Mouse (Mus musculus) kidney, embryonic 16.5 days (tissue): ENCODE measurements at regions not wholly inside any gene's neighbourhood (a gene's known extent, or its start where the extent isn't known, plus 50 kb on each side); places are given as distances from the start of the nearest gene placed in this dataset.

Experiments used
- ATAC-seq: fragments of 200-750 bp; cut with Nextera tagmentation; 2 replicates; pipeline ENCODE4 v1.8.0; 2017; ENCODE audit warnings: moderate TSS enrichment; ENCODE audit not compliant: low FRiP score, low TSS enrichment
- H3K27ac ChIP-seq: fragments of 300-500 bp; sonication (generic); 2 replicates; pipeline ENCODE4 v1.5.1; 2014; ENCODE audit warnings: low read length
- H3K27me3 ChIP-seq: fragments of 300-500 bp; sonication (generic); 2 replicates; pipeline ENCODE4 v1.6.1; 2014; ENCODE audit warnings: low read length, control low read depth, mixed read lengths; ENCODE audit not compliant: insufficient read depth
- H3K36me3 ChIP-seq: fragments of 300-500 bp; sonication (generic); 2 replicates; pipeline ENCODE4 v1.6.1; 2014; ENCODE audit warnings: low read length, control low read depth, mixed read lengths; ENCODE audit not compliant: insufficient read depth
- H3K4me1 ChIP-seq: fragments of 300-500 bp; sonication (generic); 2 replicates; pipeline ENCODE4 v1.6.1; 2014; ENCODE audit warnings: low read length, control low read depth, mixed read lengths; ENCODE audit not compliant: insufficient read depth
- H3K4me2 ChIP-seq: fragments of 300-500 bp; sonication (generic); replicated peaks from 2 replicates; pipeline ENCODE4 v1.6.1; 2014; ENCODE audit warnings: low read depth, low read length
- H3K4me3 ChIP-seq: fragments of 300-500 bp; sonication (generic); 2 replicates; pipeline ENCODE4 v1.5.1; 2014; ENCODE audit warnings: mild to moderate bottlenecking, low read length
- H3K9ac ChIP-seq: fragments of 300-500 bp; sonication (generic); replicated peaks from 2 replicates; pipeline ENCODE4 v1.6.1; 2014; ENCODE audit warnings: low read length
- H3K9me3 ChIP-seq: fragments of 300-500 bp; sonication (generic); 2 replicates; pipeline ENCODE4 v1.6.1; 2016; ENCODE audit warnings: low read length, control low read depth
- whole genome bisulfite sequencing: fragments of 180-500 bp; shearing (Covaris S2); extraction: QIAGEN DNeasy Blood & Tissue Kit; methylation state at CpG from one replicate; pipeline ENCODE4 v1.1.7; 2014; 5-methylcytosine and 5-hydroxymethylcytosine counted together

- Histone ChIP-seq H3K36me3 (no peaks in the 10 kb centered on the region), H3K27ac (no peak overlapping the region), H3K4me3 (no peak overlapping the region), H3K9me3 (no peaks in the 10 kb centered on the region), H3K4me1 (no peaks in the 10 kb centered on the region), H3K27me3 (no peaks in the 10 kb centered on the region), H3K9ac (no peak overlapping the region), H3K4me2 (no peak overlapping the region)
- WGBS, result 92% methylated on average over 4 of the region's 4 CpGs
- no peak for ATAC-seq
These were observed 128.1 kb downstream of the Slc38a4 start for GRCm38 (mm10) chr15:96927674-96928073.

GRCm38 (mm10) chr15:96926660-96927059 is 129.1 kb downstream of the Slc38a4 start:
- no peak overlapping the region for H3K4me3 ChIP-seq

DNA sequence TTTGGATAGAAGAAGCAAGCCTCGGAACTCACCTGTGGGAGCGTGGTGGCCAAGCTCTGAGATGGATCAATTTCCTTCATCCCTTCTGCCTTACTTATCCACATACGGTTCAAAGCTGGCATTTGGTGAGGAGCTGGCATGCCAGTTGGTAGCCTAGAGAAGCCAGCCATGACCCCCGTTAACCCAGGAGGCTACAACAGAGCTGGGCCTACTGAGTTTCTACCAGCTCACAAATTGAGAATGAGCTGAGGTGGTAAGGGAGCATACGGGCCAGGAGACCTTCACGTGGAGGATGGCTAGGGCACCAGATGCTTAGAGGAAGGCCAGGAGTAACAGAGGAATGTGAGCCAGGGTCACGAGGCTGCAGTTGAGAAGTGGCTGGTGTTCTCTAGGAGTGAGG is 139.2 kb downstream of the Slc38a4 start:
- Histone ChIP-seq H3K27me3 (no peaks in the 10 kb centered on the region), H3K27ac (no peak overlapping the region), H3K9ac (no peak overlapping the region), H3K4me2 (no peak overlapping the region), H3K4me1 (no peaks in the 10 kb centered on the region), H3K36me3 (no peaks in the 10 kb centered on the region), H3K9me3 (no peaks in the 10 kb centered on the region), H3K4me3 (no peak overlapping the region)
- WGBS, result 88% methylated on average over 7 of the region's 7 CpGs
- ATAC-seq, result no peak

More at GRCm38 (mm10) chr15:96926660-96927059, 129.1 kb downstream of the Slc38a4 start:
- no peak for ATAC-seq
- Histone ChIP-seq H3K27me3 (no peaks in the 10 kb centered on the region), H3K36me3 (no peaks in the 10 kb centered on the region), H3K4me1 (no peaks in the 10 kb centered on the region), H3K9ac (no peak overlapping the region), H3K9me3 (no peaks in the 10 kb centered on the region), H3K27ac (no peak overlapping the region), H3K4me2 (no peak overlapping the region)
- WGBS, result 34% methylated on average over 1 of the region's 1 CpGs

DNA sequence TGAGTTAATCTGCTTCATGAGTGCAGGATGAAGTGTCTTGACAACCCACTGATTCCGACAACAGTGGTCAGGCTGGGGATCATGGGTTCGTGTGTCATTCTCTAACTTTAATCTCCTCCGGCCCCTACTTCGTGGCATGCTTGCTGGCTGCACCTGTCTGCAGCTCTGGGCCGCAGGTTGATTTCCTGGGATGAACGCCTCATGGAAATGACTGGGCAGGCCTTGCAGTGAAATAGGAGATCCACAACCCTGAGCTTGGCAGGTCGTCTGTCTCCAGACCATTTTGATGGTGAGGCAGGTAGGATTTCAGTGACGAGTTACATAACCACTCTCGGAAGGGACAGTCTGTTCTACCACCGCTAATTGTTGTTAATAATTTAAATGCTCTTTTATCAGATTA is 140.2 kb downstream of the Slc38a4 start:
- H3K4me3 ChIP-seq, result no peak overlapping the region
- ATAC-seq, result no peak
- no peak overlapping the region for H3K4me2 ChIP-seq
- no peaks in the 10 kb centered on the region for H3K36me3 ChIP-seq
- H3K9ac ChIP-seq, result no peak overlapping the region
- no peaks in the 10 kb centered on the region for H3K27me3 ChIP-seq
- H3K27ac ChIP-seq, result no peak overlapping the region
- no peaks in the 10 kb centered on the region for H3K4me1 ChIP-seq
- WGBS, result 55% methylated on average over 10 of the region's 10 CpGs
- no peaks in the 10 kb centered on the region for H3K9me3 ChIP-seq

- H3K36me3 ChIP-seq, result no peaks in the 10 kb centered on the region
- no peaks in the 10 kb centered on the region for H3K27me3 ChIP-seq
- H3K4me3 ChIP-seq, result no peak overlapping the region
- no peak overlapping the region for H3K9ac ChIP-seq
- H3K4me2 ChIP-seq, result no peak overlapping the region
- no peak for ATAC-seq
- no peak overlapping the region for H3K27ac ChIP-seq
- H3K9me3 ChIP-seq, result no peaks in the 10 kb centered on the region
- no peaks in the 10 kb centered on the region for H3K4me1 ChIP-seq
- 93% methylated on average over 6 of the region's 6 CpGs for WGBS
These were observed 140.8 kb downstream of the Slc38a4 start for GRCm38 (mm10) chr15:96914988-96915387.

DNA sequence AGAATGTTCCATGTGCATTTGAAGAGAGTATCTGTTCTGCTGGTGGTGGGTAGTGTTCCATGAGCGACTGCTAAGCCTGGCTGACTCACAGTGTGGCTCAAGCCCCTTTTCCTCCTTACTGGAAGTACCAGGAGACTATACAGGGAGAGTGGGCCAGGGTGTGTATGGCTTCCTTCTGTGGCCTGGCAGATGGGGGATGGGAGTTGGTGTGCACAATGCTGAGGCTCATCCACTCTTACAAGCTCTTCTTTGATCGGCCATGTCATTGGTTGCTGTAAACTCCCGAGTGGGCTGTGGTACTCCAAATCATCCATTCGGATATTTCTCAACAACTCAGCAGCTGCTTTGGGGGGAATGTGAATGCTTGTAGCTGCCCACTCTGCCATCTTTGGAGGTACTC is 150.2 kb downstream of the Slc38a4 start:
- no peak overlapping the region for H3K4me2 ChIP-seq
- no peaks in the 10 kb centered on the region for H3K27me3 ChIP-seq
- no peaks in the 10 kb centered on the region for H3K36me3 ChIP-seq
- H3K9me3 ChIP-seq, result no peaks in the 10 kb centered on the region
- 95% methylated on average over 4 of the region's 4 CpGs for WGBS
- ATAC-seq, result no peak
- H3K9ac ChIP-seq, result no peak overlapping the region
- H3K27ac ChIP-seq, result no peak overlapping the region
- H3K4me3 ChIP-seq, result no peak overlapping the region
- no peaks in the 10 kb centered on the region for H3K4me1 ChIP-seq

GRCm38 (mm10) chr15:96903461-96903860 is 152.3 kb downstream of the Slc38a4 start:
- Histone ChIP-seq H3K27ac (no peak overlapping the region), H3K9me3 (no peaks in the 10 kb centered on the region), H3K4me1 (no peaks in the 10 kb centered on the region), H3K4me2 (no peak overlapping the region), H3K4me3 (no peak overlapping the region), H3K9ac (no peak overlapping the region), H3K36me3 (no peaks in the 10 kb centered on the region), H3K27me3 (no peaks in the 10 kb centered on the region)
- WGBS, result 93% methylated on average over 3 of the region's 3 CpGs
- ATAC-seq, result no peak

GRCm38 (mm10) chr15:96902781-96903180 is 153.0 kb downstream of the Slc38a4 start:
- Histone ChIP-seq H3K27me3 (no peaks in the 10 kb centered on the region), H3K4me1 (no peaks in the 10 kb centered on the region), H3K27ac (no peak overlapping the region), H3K36me3 (no peaks in the 10 kb centered on the region), H3K4me3 (no peak overlapping the region), H3K4me2 (no peak overlapping the region), H3K9ac (no peak overlapping the region), H3K9me3 (no peaks in the 10 kb centered on the region)
- 80% methylated on average over 8 of the region's 8 CpGs for WGBS
- ATAC-seq, result no peak

GRCm38 (mm10) chr15:96901616-96902015 is 154.1 kb downstream of the Slc38a4 start:
- no peaks in the 10 kb centered on the region for H3K36me3 ChIP-seq
- H3K27me3 ChIP-seq, result no peaks in the 10 kb centered on the region
- no peak for ATAC-seq
- no peak overlapping the region for H3K4me3 ChIP-seq
- H3K4me2 ChIP-seq, result no peak overlapping the region
- no peaks in the 10 kb centered on the region for H3K9me3 ChIP-seq
- no peaks in the 10 kb centered on the region for H3K4me1 ChIP-seq
- WGBS, result 96% methylated on average over 9 of the region's 9 CpGs
- H3K27ac ChIP-seq, result no peak overlapping the region
- H3K9ac ChIP-seq, result no peak overlapping the region

GRCm38 (mm10) chr15:96898285-96898684 is 157.5 kb downstream of the Slc38a4 start:
- no peak overlapping the region for H3K27ac ChIP-seq
- H3K9ac ChIP-seq, result no peak overlapping the region
- peaks cover 3% of the 10 kb centered on the region for H3K9me3 ChIP-seq
- no peak for ATAC-seq
- no peaks in the 10 kb centered on the region for H3K36me3 ChIP-seq
- no peaks in the 10 kb centered on the region for H3K27me3 ChIP-seq
- no peak overlapping the region for H3K4me2 ChIP-seq
- H3K4me3 ChIP-seq, result no peak overlapping the region
- H3K4me1 ChIP-seq, result no peaks in the 10 kb centered on the region
- WGBS, result 87% methylated on average over 3 of the region's 3 CpGs

GRCm38 (mm10) chr15:96884901-96885300 is 170.9 kb downstream of the Slc38a4 start:
- no peaks in the 10 kb centered on the region for H3K4me1 ChIP-seq

More at GRCm38 (mm10) chr15:96884901-96885300, 170.9 kb downstream of the Slc38a4 start:
- H3K36me3 ChIP-seq, result no peaks in the 10 kb centered on the region
- 0 out of 2 replicates have a peak, but pooled peaks cover 4% of the 10 kb centered on the region for H3K9me3 ChIP-seq
- H3K27ac ChIP-seq, result peak overlapping the region; percentile 35; the same call in 1 of the 2 replicates
- ATAC-seq, result no peak
- no peak overlapping the region for H3K4me3 ChIP-seq
- 44% methylated on average over 10 of the region's 10 CpGs for WGBS
- H3K4me2 ChIP-seq, result no peak overlapping the region
- no peak overlapping the region for H3K9ac ChIP-seq
- no peaks in the 10 kb centered on the region for H3K27me3 ChIP-seq
